Mouse (Mus musculus): ENCODE results near the gene Chrm4.

Chrm4 gene

GRCm38 (mm10) chr2:91926949-91927348 is at the start of gene Chrm4:
Gene Chrm4, plus strand, starts transcription at chr2:91927249.
- DNase-seq (ENCODE audit: low read depth, low spot score): no peak

GRCm38 (mm10) chr2:91878387-91879180 is 48.5 kb upstream of the Chrm4 start:
- DNase-seq (ENCODE audit: low read depth, low spot score): no peak

- no peak for DNase-seq (ENCODE audit: low read depth, low spot score)
Observed at GRCm38 (mm10) chr2:91883961-91884360, 43.1 kb upstream of the Chrm4 start.

GRCm38 (mm10) chr2:91884616-91885015 is 42.4 kb upstream of the Chrm4 start:
- no peak for DNase-seq (ENCODE audit: low read depth, low spot score)

GRCm38 (mm10) chr2:91894716-91895115 is 32.3 kb upstream of the Chrm4 start:
- peak; percentile 38 for DNase-seq (ENCODE audit: low read depth, low spot score)

- DNase-seq (ENCODE audit: low read depth, low spot score): no peak
Observed at GRCm38 (mm10) chr2:91895401-91895800, 31.6 kb upstream of the Chrm4 start.

- no peak for DNase-seq (ENCODE audit: low read depth, low spot score)
Observed at GRCm38 (mm10) chr2:91897968-91898367, 29.1 kb upstream of the Chrm4 start.

GRCm38 (mm10) chr2:91899141-91899540 is 27.9 kb upstream of the Chrm4 start:
- no peak for DNase-seq (ENCODE audit: low read depth, low spot score)

- DNase-seq (ENCODE audit: low read depth, low spot score): no peak
Observed at GRCm38 (mm10) chr2:91900431-91900830, 26.6 kb upstream of the Chrm4 start.

- no peak for DNase-seq (ENCODE audit: low read depth, low spot score)
Observed at GRCm38 (mm10) chr2:91902336-91902735, 24.7 kb upstream of the Chrm4 start.

- no peak for DNase-seq (ENCODE audit: low read depth, low spot score)
Observed at GRCm38 (mm10) chr2:91903171-91903925, 23.7 kb upstream of the Chrm4 start.

- peak; percentile 67 for DNase-seq (ENCODE audit: low read depth, low spot score)
Observed at GRCm38 (mm10) chr2:91904618-91905307, 22.3 kb upstream of the Chrm4 start.

- DNase-seq (ENCODE audit: low read depth, low spot score): no peak
Observed at GRCm38 (mm10) chr2:91906141-91906540, 20.9 kb upstream of the Chrm4 start.

GRCm38 (mm10) chr2:91912616-91913015 is 14.4 kb upstream of the Chrm4 start:
- no peak for DNase-seq (ENCODE audit: low read depth, low spot score)

- no peak for DNase-seq (ENCODE audit: low read depth, low spot score)
Observed at GRCm38 (mm10) chr2:91913328-91914110, 13.5 kb upstream of the Chrm4 start.

- no peak for DNase-seq (ENCODE audit: low read depth, low spot score)
Observed at GRCm38 (mm10) chr2:91916346-91916977, 10.6 kb upstream of the Chrm4 start.

GRCm38 (mm10) chr2:91917096-91917495 is 10.0 kb upstream of the Chrm4 start:
- DNase-seq (ENCODE audit: low read depth, low spot score): no peak

- no peak for DNase-seq (ENCODE audit: low read depth, low spot score)
Observed at GRCm38 (mm10) chr2:91920130-91920529, 6.9 kb upstream of the Chrm4 start.

GRCm38 (mm10) chr2:91921181-91921789 is 5.8 kb upstream of the Chrm4 start:
- peak; percentile 72 for DNase-seq (ENCODE audit: low read depth, low spot score)

- DNase-seq (ENCODE audit: low read depth, low spot score): peak; percentile 87
Observed at GRCm38 (mm10) chr2:91921790-91922570, 5.1 kb upstream of the Chrm4 start.
